Mouse (Mus musculus) neural tube, embryonic 12.5 days (tissue): ENCODE measurements at regions not wholly inside any gene's neighbourhood (a gene's known extent, or its start where the extent isn't known, plus 50 kb on each side); places are given as distances from the start of the nearest gene placed in this dataset.

Experiments
- ATAC-seq: fragments of 200-750 bp; cut with Nextera tagmentation; 2 replicates; pipeline ENCODE4 v1.8.0; 2017; ENCODE audit warnings: low read depth, mild to moderate bottlenecking, moderate TSS enrichment, moderate library complexity; ENCODE audit not compliant: low FRiP score
- H3K27ac ChIP-seq: fragments of 300-500 bp; sonication (generic); 2 replicates; pipeline ENCODE4 v1.5.1; 2016
- H3K27me3 ChIP-seq: fragments of 300-500 bp; sonication (generic); replicated peaks from 2 replicates; pipeline ENCODE4 v1.6.1; 2016; ENCODE audit warnings: mild to moderate bottlenecking
- H3K36me3 ChIP-seq: fragments of 300-500 bp; sonication (generic); 2 replicates; pipeline ENCODE4 v1.6.1; 2016; ENCODE audit warnings: mild to moderate bottlenecking
- H3K4me1 ChIP-seq: fragments of 300-500 bp; sonication (generic); 2 replicates; pipeline ENCODE4 v1.6.1; 2016
- H3K4me2 ChIP-seq: fragments of 300-500 bp; sonication (generic); replicated peaks from 2 replicates; pipeline ENCODE4 v1.6.1; 2016; ENCODE audit warnings: mild to moderate bottlenecking
- H3K4me3 ChIP-seq: fragments of 300-500 bp; sonication (generic); 2 replicates; pipeline ENCODE4 v1.5.1; 2016
- H3K9ac ChIP-seq: fragments of 300-500 bp; sonication (generic); 2 replicates; pipeline ENCODE4 v1.6.1; 2016; ENCODE audit warnings: mild to moderate bottlenecking
- H3K9me3 ChIP-seq: fragments of 300-500 bp; sonication (generic); 2 replicates; pipeline ENCODE4 v1.6.1; 2016; ENCODE audit warnings: mild to moderate bottlenecking
- WGBS: fragments of 180-500 bp; shearing (Covaris S2); methylation state at CpG from one replicate; pipeline ENCODE4 v1.1.7; 2016; 5-methylcytosine and 5-hydroxymethylcytosine counted together

- 61% methylated on average over 9 of the region's 9 CpGs for WGBS
- H3K27ac ChIP-seq: no peak overlapping the region
- no peaks in the 10 kb centered on the region for H3K9me3 ChIP-seq
- H3K4me3 ChIP-seq: no peak overlapping the region
- no peaks in the 10 kb centered on the region for H3K36me3 ChIP-seq
- no peaks in the 10 kb centered on the region; the same call in 1 of the 2 replicates for H3K27me3 ChIP-seq
- no peak overlapping the region for H3K9ac ChIP-seq
- no peaks in the 10 kb centered on the region for H3K4me1 ChIP-seq
- ATAC-seq: no peak
- no peak overlapping the region for H3K4me2 ChIP-seq
Observed at GRCm38 (mm10) chr2:109618341-109619058, 56.0 kb upstream of the Bdnf start.

GRCm38 (mm10) chr2:109619676-109620075 is 54.8 kb upstream of the Bdnf start:
- no peaks in the 10 kb centered on the region for H3K9me3 ChIP-seq
- no peak overlapping the region for H3K9ac ChIP-seq
- H3K27ac ChIP-seq: no peak overlapping the region
- 92% methylated on average over 6 of the region's 6 CpGs for WGBS
- ATAC-seq: no peak
- no peak overlapping the region for H3K4me3 ChIP-seq
- H3K27me3 ChIP-seq: no peaks in the 10 kb centered on the region; the same call in 1 of the 2 replicates
- no peaks in the 10 kb centered on the region for H3K4me1 ChIP-seq
- no peak overlapping the region for H3K4me2 ChIP-seq
- no peaks in the 10 kb centered on the region for H3K36me3 ChIP-seq

GRCm38 (mm10) chr2:109621595-109621994 is 52.9 kb upstream of the Bdnf start:
- H3K4me2 ChIP-seq: no peak overlapping the region
- no peak overlapping the region for H3K27ac ChIP-seq
- H3K36me3 ChIP-seq: no peaks in the 10 kb centered on the region
- no peak overlapping the region for H3K4me3 ChIP-seq
- no peak overlapping the region for H3K9ac ChIP-seq
- no peak for ATAC-seq
- H3K4me1 ChIP-seq: no peaks in the 10 kb centered on the region
- no peaks in the 10 kb centered on the region for H3K9me3 ChIP-seq
- 48% methylated on average over 9 of the region's 9 CpGs for WGBS
- no peaks in the 10 kb centered on the region for H3K27me3 ChIP-seq
